Mouse (Mus musculus) forebrain, embryonic 11.5 days (tissue): ENCODE measurements around the gene Cyp2d40. TPM values are rescaled to one million over a fixed set of nuclear protein-coding genes. Genes with fewer than 3 reads are reported as not detected.
"Not testable (repeated sequence)": the region's sequence is repeated elsewhere in the genome, so short reads cannot be mapped to it uniquely, and the experiment has no call there.

Experiments used
- ATAC-seq: fragments of 200-750 bp; cut with Nextera tagmentation; replicated peaks from 2 replicates; pipeline ENCODE4 v1.8.0; 2017; ENCODE audit warnings: moderate TSS enrichment; ENCODE audit not compliant: low FRiP score
- DNase-seq: peaks from one replicate; pipeline ENCODE4 v3.0.0-alpha.2; 2017; ENCODE audit warnings: low spot score
- H3K27ac ChIP-seq: fragments of 300-500 bp; sonication (generic); 2 replicates; pipeline ENCODE4 v1.5.1; 2014; ENCODE audit warnings: low read depth, low read length
- H3K27me3 ChIP-seq: fragments of 300-500 bp; sonication (generic); 2 replicates; pipeline ENCODE4 v1.6.1; 2014; ENCODE audit warnings: mild to moderate bottlenecking, low read length, mixed read lengths; ENCODE audit not compliant: control insufficient read depth, insufficient read depth
- H3K36me3 ChIP-seq: fragments of 300-500 bp; sonication (generic); 2 replicates; pipeline ENCODE4 v1.6.1; 2014; ENCODE audit warnings: mild to moderate bottlenecking, low read length, moderate library complexity, mixed read lengths; ENCODE audit not compliant: control insufficient read depth, insufficient read depth
- H3K4me1 ChIP-seq: fragments of 300-500 bp; sonication (generic); replicated peaks from 2 replicates; pipeline ENCODE4 v1.6.1; 2014; ENCODE audit warnings: low read length, mixed read lengths; ENCODE audit not compliant: control insufficient read depth, insufficient read depth
- H3K4me2 ChIP-seq: fragments of 300-500 bp; sonication (generic); 2 replicates; pipeline ENCODE4 v1.6.1; 2014; ENCODE audit warnings: low read depth, mild to moderate bottlenecking, low read length, moderate library complexity, mixed read lengths; ENCODE audit not compliant: severe bottlenecking
- H3K4me3 ChIP-seq: fragments of 300-500 bp; sonication (generic); 2 replicates; pipeline ENCODE4 v1.5.1; 2014; ENCODE audit warnings: low read depth, low read length
- H3K9ac ChIP-seq: fragments of 300-500 bp; sonication (generic); 2 replicates; pipeline ENCODE4 v1.6.1; 2014; ENCODE audit warnings: low read length
- H3K9me3 ChIP-seq: fragments of 300-500 bp; sonication (generic); 2 replicates; pipeline ENCODE4 v1.6.1; 2016; ENCODE audit warnings: low read length, mixed read lengths; ENCODE audit not compliant: control insufficient read depth
- WGBS: fragments of 180-500 bp; shearing (Covaris S2); extraction: QIAGEN DNeasy Blood & Tissue Kit; methylation state at CpG from one replicate; pipeline ENCODE4 v1.1.7; 2014; 5-methylcytosine and 5-hydroxymethylcytosine counted together
- microRNA-seq: library from miRNA; unstranded; fragments of <30 nt; microRNA quantifications from one replicate; pipeline ENCODE4, GENCODE M21; 2016; ENCODE audit not compliant: insufficient number of aligned reads
- polyA plus RNA-seq: library from polyadenylated mRNA; unstranded; fragments of >200 nt; fragmentation: Nextera tagmentation; extraction: Ambion mirVana; gene quantifications from 2 replicates; pipeline ENCODE4 v1.2.1, GENCODE M21; 2014

Cyp2d40 gene
- polyA plus RNA-seq, 1 experiment from 2014 or later = not detected

DNA sequence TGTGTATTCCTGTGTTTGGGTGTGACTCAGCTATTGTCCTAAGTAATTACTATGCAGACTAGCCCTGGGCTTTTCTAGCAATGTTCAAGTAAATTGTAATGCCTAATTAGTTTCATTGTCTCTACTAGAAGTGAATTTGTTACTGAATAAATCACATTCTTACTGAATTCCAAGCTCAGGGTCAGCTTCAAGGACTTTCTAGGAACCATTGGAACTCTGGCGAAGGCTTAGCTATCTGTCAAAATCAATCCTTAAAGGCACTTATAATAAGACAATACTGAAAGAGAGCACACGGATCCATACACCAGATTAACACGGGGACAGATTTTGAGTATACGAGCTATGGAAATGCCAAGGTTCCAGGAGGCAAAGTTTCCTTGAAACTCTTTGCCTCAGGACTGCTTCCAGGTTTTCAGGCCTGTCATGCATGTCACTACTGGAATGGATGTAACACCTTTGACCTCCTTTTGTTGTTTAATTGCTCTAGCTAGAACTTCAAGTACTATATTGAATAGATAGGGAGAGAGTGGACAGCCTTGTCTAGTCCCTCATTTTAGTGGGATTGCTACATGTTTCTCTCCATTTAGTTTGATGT is 30.6 kb downstream of the Cyp2d40 start:
- not testable (repeated sequence) for H3K9me3 ChIP-seq, H3K9ac ChIP-seq, H3K27ac ChIP-seq, H3K4me1 ChIP-seq, ATAC-seq, H3K4me2 ChIP-seq, DNase-seq, H3K4me3 ChIP-seq, H3K36me3 ChIP-seq, H3K27me3 ChIP-seq
- 83% methylated on average over 4 of the region's 4 CpGs for WGBS

Small RNA genes within 50 kb of the gene (microRNA-seq; reads per million reads assigned to microRNA genes)
- not detected for gene Gm27618

Other genes starting within 250 kb of the Cyp2d40 start
- gene Cyp2d12, start 209.1 kb downstream of the Cyp2d40 start, polyA plus RNA-seq = not detected in 2 replicates
- gene Cyp2d34, start 143.2 kb downstream of the Cyp2d40 start, polyA plus RNA-seq = not detected in 2 replicates
- gene Cyp2d26, start 30.1 kb upstream of the Cyp2d40 start, polyA plus RNA-seq = not detected in 2 replicates
- gene Tcf20, start 223.7 kb upstream of the Cyp2d40 start, polyA plus RNA-seq = 12.1 and 12.6 TPM in 2 replicates